Mouse (Mus musculus): ENCODE results near the gene Uhrf1bp1l.

DNA sequence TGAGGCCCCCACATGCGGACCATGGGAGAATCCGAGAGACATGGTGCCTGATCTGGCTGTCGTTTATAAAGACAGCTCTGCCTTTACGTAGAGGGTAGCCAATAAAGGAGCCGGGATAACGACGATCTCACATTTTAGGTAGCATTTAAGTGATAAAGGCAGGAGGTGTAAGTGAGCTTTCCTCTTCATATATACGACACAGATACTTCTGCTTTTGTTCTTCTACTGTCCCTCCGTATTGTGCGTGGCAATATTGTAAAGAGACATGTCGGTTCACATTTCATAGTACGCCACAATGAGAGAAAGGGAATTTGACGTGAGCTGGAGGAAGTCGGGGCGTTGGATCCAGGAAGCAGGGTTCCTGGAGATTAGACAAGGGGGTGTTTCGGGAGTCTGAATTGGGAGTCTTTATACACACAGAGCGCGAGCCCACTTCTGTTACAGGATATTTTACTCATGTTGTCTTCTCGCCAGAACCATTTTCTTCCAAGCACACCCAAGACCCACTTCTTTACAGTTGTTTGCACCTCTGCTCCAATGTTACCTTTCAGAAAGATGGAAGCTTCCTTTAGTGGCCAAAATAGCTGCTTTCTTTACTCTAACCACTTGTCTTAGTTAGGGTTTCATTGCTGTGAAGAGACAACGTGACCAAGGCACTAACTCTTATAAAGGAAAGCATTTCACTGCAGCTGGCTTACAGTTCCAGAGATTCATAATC lies 49.4 kb upstream of the Uhrf1bp1l start:
- TF ChIP-seq CTCF (IDR thresholded peaks at IDR 0.05; ENCODE audit: insufficient read depth, low read length) (no peak), POLR2A (IDR thresholded peaks at IDR 0.05; ENCODE audit: borderline replicate concordance, extremely low read depth, low read depth, low read length) (no peak)

Measured in lung, adult 2 months (tissue).